Mouse (Mus musculus) c-Kit-positive CD71-positive TER-119-positive erythroid progenitor cells, embryonic 14.5 days (primary cell): Measurements from ENCODE around the gene Slc25a45.
A peak's percentile ranks its signal among the peaks of the same experiment; 100 is the strongest.

Experiments
- DNase-seq: peaks from one replicate; pipeline ENCODE4 v3.0.0-alpha.2; 2013; ENCODE audit warnings: low spot score

Gene Slc25a45

GRCm38 (mm10) chr19:5840890-5841388 is 36.7 kb upstream of the Slc25a45 start:
- no peak for DNase-seq

GRCm38 (mm10) chr19:5841389-5841946 is 36.1 kb upstream of the Slc25a45 start:
- DNase-seq = peak; percentile 53

DNA sequence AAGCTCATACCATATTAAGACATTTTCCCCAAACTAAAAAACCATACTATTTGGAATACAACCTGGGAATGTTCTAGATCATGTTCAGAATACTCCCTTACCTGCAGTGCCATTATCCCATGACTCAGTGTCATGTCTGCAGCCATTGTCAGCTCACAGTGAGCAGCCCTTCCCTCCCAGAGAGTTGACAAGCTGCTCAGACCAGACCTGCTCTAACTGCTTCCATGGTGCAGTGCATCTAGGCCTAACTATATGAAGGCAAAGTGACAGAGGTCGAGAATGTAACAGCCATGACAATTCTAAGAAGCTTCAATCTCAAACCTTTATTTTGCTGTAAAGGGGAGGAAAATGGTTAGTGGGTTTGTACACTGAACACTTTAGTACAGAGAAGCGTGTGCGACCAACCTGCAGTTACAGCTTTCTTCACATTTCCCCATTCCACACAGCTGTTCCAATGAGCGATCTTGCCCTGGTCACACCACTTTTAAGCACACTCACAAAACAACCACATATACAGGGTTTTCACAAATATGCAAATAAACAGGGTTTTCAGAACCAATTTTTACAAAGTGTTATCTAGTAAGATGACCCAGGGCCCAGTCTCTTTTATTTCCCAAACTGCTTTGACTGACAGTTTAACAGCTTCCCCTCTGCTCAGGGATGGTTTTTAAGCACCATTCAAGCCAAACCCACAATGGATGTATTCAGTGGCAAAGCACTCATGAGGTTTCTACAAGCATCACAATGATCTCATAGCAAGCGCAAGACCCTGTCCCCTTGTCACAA is 35.4 kb upstream of the Slc25a45 start:
- DNase-seq = peak; percentile 37

GRCm38 (mm10) chr19:5842785-5843730 is 34.5 kb upstream of the Slc25a45 start:
- DNase-seq = peak; percentile 16

- peak; percentile 52 for DNase-seq
Observed at GRCm38 (mm10) chr19:5843781-5844691, 33.6 kb upstream of the Slc25a45 start.

- peak; percentile 37 for DNase-seq
Observed at GRCm38 (mm10) chr19:5844831-5845318, 32.7 kb upstream of the Slc25a45 start.

- peak; percentile 95 for DNase-seq
Observed at GRCm38 (mm10) chr19:5845319-5846135, 32.1 kb upstream of the Slc25a45 start.

GRCm38 (mm10) chr19:5846154-5846553 is 31.5 kb upstream of the Slc25a45 start:
- DNase-seq = no peak

GRCm38 (mm10) chr19:5846557-5847305 is 30.9 kb upstream of the Slc25a45 start:
- DNase-seq = peak; percentile 84

- peak; percentile 37 for DNase-seq
Observed at GRCm38 (mm10) chr19:5847306-5847796, 30.3 kb upstream of the Slc25a45 start.

- peak; percentile 83 for DNase-seq
Observed at GRCm38 (mm10) chr19:5848032-5848825, 29.4 kb upstream of the Slc25a45 start.

DNA sequence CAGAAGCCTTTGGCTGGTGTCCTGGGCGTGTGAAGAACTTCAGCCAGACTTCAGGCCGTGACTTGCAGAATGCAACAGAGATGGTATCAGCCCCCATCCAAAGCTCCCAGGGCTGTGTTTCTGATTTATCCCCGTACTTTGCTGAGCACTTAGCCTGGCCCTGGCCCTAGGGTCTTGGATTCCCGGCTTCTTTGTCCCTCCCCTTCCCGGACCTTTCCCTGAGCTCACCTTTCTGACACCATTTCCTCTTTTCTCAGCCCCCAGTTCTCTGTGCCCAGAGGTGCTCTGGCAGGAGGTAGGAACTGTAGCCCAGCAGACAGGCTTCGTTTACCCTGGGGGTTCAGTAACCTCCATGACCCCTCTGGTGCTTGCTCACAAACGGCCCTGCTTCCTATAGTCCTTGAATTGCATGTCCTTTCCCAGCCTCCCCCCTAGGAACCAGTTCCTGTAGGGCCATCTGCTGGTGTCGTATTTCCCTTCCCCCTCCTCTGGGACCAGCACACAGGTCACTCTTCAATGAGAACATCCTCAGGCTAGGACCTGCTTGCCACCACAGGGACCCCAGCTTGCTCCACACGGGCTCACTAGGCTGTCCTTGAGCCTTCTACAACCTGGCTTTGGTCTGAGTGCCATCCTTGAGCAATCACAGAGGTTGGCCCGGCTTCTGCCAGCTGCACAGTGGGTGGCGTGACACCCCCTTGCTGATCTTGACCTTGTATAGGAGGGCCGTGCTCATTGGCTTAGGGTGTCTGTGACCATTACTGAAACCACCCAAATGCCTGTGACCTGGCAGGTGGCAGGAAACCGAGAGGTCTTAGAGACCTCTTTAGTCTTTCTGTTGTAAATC is 28.6 kb upstream of the Slc25a45 start:
- DNase-seq = peak; percentile 67

DNA sequence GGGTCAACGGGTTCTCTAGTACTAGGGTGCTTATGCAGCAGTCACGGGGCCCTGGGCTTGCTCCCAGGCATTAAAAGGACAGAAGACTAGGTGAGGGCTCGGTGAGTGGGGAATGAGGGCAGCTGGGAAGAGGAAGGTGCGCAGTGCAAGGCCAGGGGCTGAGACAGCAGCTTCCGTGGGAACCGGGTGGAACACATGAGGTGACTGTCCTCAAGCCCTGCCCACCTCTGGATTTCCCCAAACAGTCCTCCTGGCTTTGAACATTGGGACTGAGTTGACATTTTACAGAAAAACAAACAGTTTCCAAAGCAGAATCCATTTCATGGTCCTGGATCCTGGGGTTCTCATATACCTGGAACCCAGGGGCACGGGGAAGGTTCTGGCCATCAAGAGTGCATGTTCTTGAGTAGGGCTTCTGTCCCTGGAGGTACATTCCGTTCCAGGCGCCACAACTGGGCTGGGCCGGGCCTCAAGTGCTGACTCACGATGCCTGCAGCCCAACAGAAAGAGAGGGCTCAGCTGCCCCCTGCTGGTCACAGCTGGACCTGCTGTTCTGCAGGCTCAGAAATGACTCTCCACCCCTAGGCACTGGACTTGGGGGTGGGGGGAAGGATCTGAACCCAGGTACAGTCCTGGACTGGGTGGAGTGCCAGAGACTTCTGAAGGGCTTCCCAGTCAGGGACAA is 27.6 kb upstream of the Slc25a45 start:
- DNase-seq = peak; percentile 93

DNA sequence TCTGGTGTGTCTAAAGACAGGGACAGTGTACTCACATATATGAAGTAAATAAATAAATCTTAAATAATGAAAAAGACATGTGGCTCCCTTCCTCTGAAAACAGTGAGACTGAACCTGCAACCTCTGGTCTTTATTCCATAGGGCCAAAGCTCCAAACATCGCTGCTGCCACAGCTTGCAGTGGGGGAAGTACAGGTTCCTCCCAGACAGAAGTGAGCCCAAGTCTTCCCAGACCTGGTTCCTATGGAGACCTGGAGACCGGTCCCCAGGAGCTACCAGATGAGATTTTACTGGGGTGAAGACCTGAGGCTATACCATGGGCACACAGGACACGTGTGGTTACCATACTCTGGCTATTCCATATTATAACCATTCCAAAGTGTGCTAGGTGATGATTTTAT is 26.7 kb upstream of the Slc25a45 start:
- no peak for DNase-seq

GRCm38 (mm10) chr19:5851481-5851971 is 26.1 kb upstream of the Slc25a45 start:
- peak; percentile 52 for DNase-seq

GRCm38 (mm10) chr19:5852035-5852722 is 25.4 kb upstream of the Slc25a45 start:
- DNase-seq = no peak
